Mouse (Mus musculus) brain, embryonic 14.5 days (tissue): ENCODE measurements around the gene Gm44973.

Source experiments
- CTCF ChIP-seq: fragments of 200-500 bp; IDR thresholded peaks from 2 replicates; pipeline ENCODE4 v1.5.1; 2012; ENCODE audit warnings: inconsistent platforms, mild to moderate bottlenecking, moderate library complexity, borderline replicate concordance; ENCODE audit not compliant: insufficient read depth, insufficient read length; ENCODE audit errors: extremely low read depth
- POLR2A ChIP-seq: fragments of 200-500 bp; IDR thresholded peaks from 2 replicates; pipeline ENCODE4 v1.6.1; 2012; ENCODE audit warnings: mild to moderate bottlenecking, inconsistent platforms, borderline replicate concordance; ENCODE audit not compliant: poor library complexity, insufficient read depth, insufficient read length, severe bottlenecking; ENCODE audit errors: extremely low read depth

DNA sequence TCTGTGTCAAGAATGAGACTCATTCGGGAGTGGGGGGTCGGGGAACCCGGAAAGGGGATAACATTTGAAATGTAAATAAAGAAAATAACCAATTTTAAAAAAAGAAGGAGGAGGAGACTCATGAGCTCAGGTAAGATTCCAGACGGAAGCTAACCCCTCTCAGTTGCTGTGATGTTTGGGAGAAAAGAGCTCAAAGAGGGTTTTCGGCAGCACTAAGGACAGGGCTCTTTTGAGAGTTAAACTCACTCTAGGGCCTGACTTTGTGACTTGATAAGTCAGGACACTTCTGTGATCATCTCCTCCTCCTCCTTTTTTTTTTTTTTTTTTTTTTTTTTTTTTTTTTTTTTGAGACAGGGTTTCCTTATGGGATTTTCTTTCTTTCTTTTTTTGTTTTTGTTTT is 23.6 kb downstream of the Gm44973 start:
- TF ChIP-seq CTCF (no peak), POLR2A (no peak)
